Mouse (Mus musculus) C2C12 (cell line): Measurements from ENCODE around the gene Ccm2. TPM values are rescaled to one million over a fixed set of nuclear protein-coding genes. Genes with fewer than 3 reads are reported as not detected.

Experiments used
- H3K27me3 ChIP-seq: one replicate; pipeline ENCODE4 v1.6.1; 2011; ENCODE audit not compliant: control insufficient read depth, insufficient read depth, insufficient read length
- H3K36me3 ChIP-seq: one replicate; pipeline ENCODE4 v1.6.1; 2011; ENCODE audit not compliant: control insufficient read depth, insufficient read depth
- H3K4me3 ChIP-seq: one replicate; pipeline ENCODE4 v1.5.1; 2011; ENCODE audit warnings: mild to moderate bottlenecking, control low read depth; ENCODE audit not compliant: poor library complexity, insufficient read depth, severe bottlenecking
- H3K79me2 ChIP-seq: one replicate; pipeline ENCODE4 v1.6.1; 2011; ENCODE audit not compliant: control insufficient read depth, insufficient read depth
- H3K79me3 ChIP-seq: one replicate; pipeline ENCODE4 v1.6.1; 2011; ENCODE audit warnings: low read depth, control low read depth
- H3ac ChIP-seq: one replicate; pipeline ENCODE3; 2011; ENCODE audit warnings: low read depth; ENCODE audit not compliant: control insufficient read depth, insufficient read length
- CEBPB ChIP-seq: IDR thresholded peaks from one replicate; pipeline ENCODE4 v1.6.1; 2011; ENCODE audit warnings: low read depth, mild to moderate bottlenecking, control low read depth, moderate library complexity
- CTCF ChIP-seq: IDR thresholded peaks from one replicate; pipeline ENCODE4 v1.5.1; 2011; ENCODE audit not compliant: control insufficient read depth, insufficient read depth, insufficient read length
- FOSL1 ChIP-seq: IDR thresholded peaks from one replicate; pipeline ENCODE4 v1.8.0; 2011; ENCODE audit warnings: mild to moderate bottlenecking, low read length; ENCODE audit not compliant: poor library complexity, insufficient read depth, severe bottlenecking
- MAX ChIP-seq: IDR thresholded peaks from one replicate; pipeline ENCODE4 v1.6.1; 2011; ENCODE audit warnings: mild to moderate bottlenecking, control low read depth
- MYOD1 ChIP-seq: IDR thresholded peaks from one replicate; pipeline ENCODE4 v1.6.1; 2011; ENCODE audit warnings: low read depth; ENCODE audit not compliant: control insufficient read depth, insufficient read length
- MYOG ChIP-seq: IDR thresholded peaks from one replicate; pipeline ENCODE4 v1.6.1; 2011; ENCODE audit not compliant: control insufficient read depth, insufficient read length; ENCODE audit errors: extremely low read depth
- USF1 ChIP-seq: IDR thresholded peaks from one replicate; pipeline ENCODE4 v1.6.1; 2011; ENCODE audit warnings: low read depth, mild to moderate bottlenecking, control low read depth, moderate library complexity
- polyA plus RNA-seq: library from polyadenylated mRNA; unstranded; fragments of >200 nt; fragmentation: generic; extraction: Trizol; gene quantifications from one replicate; pipeline ENCODE4 v1.2.1, GENCODE M21; 2012; ENCODE audit warnings: missing spikeins

Gene Ccm2
- polyA plus RNA-seq, 1 experiment: 90.7 TPM

DNA sequence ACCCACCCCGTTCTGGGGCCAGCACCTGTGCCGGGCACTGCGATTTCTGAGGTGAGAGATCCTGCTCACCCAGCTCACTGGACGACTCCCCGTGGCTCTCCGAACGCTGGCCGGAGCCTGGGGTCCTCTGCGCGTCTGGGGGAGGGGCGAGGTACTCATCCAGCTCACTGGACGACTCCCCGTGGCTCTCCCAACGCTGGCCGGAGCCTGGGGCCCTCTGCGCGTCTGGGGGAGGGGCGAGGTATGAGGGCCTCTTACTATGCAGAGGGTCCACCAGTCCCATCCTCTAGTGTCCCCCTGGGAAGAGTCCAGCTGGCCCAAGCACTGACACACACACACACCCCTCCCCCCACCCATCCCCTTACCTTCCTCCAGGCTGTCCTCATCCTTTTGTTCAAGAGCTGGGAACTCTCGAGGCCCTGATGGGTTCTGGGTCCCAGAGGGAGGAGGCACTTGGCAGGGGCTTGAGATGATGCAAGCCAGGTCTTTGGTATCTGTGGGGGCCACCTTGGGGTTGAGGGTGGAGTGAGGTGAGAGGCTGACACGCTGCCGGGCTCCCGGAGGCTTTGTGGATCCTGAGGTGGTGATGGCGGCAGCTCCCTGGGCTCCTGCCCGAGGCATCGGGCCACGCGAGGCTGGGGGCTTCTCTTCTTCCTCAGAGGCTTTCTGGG, 52.5 kb downstream of the Ccm2 start:
- Histone ChIP-seq H3K36me3 (peaks cover 30% of the 10 kb centered on the region), H3ac (no peak overlapping the region), H3K27me3 (no peaks in the 10 kb centered on the region), H3K79me3 (no peaks in the 10 kb centered on the region), H3K79me2 (no peaks in the 10 kb centered on the region), H3K4me3 (no peak overlapping the region)
- no peak for TF ChIP-seq MAX
- no peak for TF ChIP-seq CTCF
- TF ChIP-seq CEBPB: no peak
- no peak for TF ChIP-seq USF1
- TF ChIP-seq FOSL1: no peak
- no peak for TF ChIP-seq MYOD1
- TF ChIP-seq MYOG: no peak

DNA sequence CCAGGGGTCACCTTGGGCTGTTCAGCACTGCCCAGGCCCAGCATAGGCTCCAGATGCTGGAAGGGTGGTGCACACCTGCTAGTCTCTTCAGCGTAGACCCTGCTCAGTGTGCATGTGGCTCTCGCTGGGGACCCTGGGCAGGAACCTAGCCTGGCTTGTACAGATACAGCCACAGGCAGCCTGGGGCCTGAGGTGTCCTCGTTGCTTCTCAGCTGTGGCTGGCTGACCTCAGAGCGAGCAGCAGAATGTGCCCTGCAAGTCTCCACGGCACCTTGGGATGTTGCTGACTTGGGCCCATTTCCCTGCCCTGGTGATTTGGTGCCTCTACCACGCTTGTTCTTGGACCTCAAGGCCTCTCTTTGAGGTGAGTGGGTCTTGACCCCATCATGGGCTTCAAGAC, 53.1 kb downstream of the Ccm2 start:
- TF ChIP-seq CEBPB (no peak), MYOG (no peak), FOSL1 (no peak), MAX (no peak), MYOD1 (no peak), CTCF (no peak), USF1 (no peak)
- H3K36me3 ChIP-seq: peaks cover 26% of the 10 kb centered on the region
- no peak overlapping the region for H3ac ChIP-seq

GRCm38 (mm10) chr11:6600284-6600944, 53.7 kb downstream of the Ccm2 start:
- TF ChIP-seq CEBPB (no peak), CTCF (no peak), MAX (no peak), MYOD1 (no peak), FOSL1 (no peak), USF1 (no peak), MYOG (no peak)
- Histone ChIP-seq H3ac (no peak overlapping the region), H3K79me2 (no peaks in the 10 kb centered on the region), H3K27me3 (no peaks in the 10 kb centered on the region), H3K36me3 (peaks cover 20% of the 10 kb centered on the region), H3K79me3 (no peaks in the 10 kb centered on the region), H3K4me3 (no peak overlapping the region)

More for the DNA sequence above, 53.1 kb downstream of the Ccm2 start:
- H3K79me2 ChIP-seq: no peaks in the 10 kb centered on the region
- H3K79me3 ChIP-seq: no peaks in the 10 kb centered on the region
- no peaks in the 10 kb centered on the region for H3K27me3 ChIP-seq
- no peak overlapping the region for H3K4me3 ChIP-seq

- Histone ChIP-seq H3K4me3 (no peak overlapping the region), H3ac (no peak overlapping the region), H3K79me3 (no peaks in the 10 kb centered on the region), H3K36me3 (peaks cover 10% of the 10 kb centered on the region), H3K27me3 (no peaks in the 10 kb centered on the region), H3K79me2 (no peaks in the 10 kb centered on the region)
- TF ChIP-seq CEBPB (no peak), MYOG (no peak), USF1 (no peak), MYOD1 (no peak), CTCF (no peak), FOSL1 (no peak), MAX (no peak)
These were observed 55.2 kb downstream of the Ccm2 start for GRCm38 (mm10) chr11:6601649-6602480.

DNA sequence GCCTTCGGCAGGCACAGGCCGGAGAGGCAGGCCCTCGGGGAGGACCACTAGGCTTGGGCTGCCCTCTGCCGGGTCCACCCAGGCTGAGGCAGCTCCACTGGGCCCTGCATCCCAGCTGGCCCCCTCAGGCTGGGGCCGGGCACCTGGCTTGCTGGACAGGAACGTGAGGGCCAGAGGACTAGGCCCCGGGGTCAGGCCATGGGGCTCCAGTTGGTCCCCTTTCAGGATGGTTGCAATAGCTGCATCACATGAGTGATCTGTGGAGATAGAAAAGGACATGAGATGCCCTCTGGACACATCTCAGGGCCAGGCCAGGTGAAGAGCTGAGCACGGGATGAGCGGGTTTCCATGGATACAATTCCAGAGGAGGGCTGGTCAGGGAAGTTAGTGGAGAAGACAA, 56.0 kb downstream of the Ccm2 start:
- Histone ChIP-seq H3K4me3 (no peak overlapping the region), H3K36me3 (peaks cover 5% of the 10 kb centered on the region), H3K79me3 (no peaks in the 10 kb centered on the region), H3K27me3 (no peaks in the 10 kb centered on the region), H3K79me2 (no peaks in the 10 kb centered on the region), H3ac (no peak overlapping the region)
- TF ChIP-seq USF1: no peak
- no peak for TF ChIP-seq MAX
- TF ChIP-seq FOSL1: no peak
- TF ChIP-seq CTCF: no peak
- TF ChIP-seq CEBPB: no peak
- TF ChIP-seq MYOG: no peak
- no peak for TF ChIP-seq MYOD1
